Mouse (Mus musculus) cortical plate, adult 2 months (tissue): ENCODE measurements around the gene Gabrb1.

Experiments used
- CTCF ChIP-seq: fragments of 200-500 bp; IDR thresholded peaks from 2 replicates; pipeline ENCODE4 v1.5.1; 2011; ENCODE audit warnings: mild to moderate bottlenecking, control low read depth, low read length; ENCODE audit not compliant: insufficient read depth; ENCODE audit errors: extremely low read depth
- POLR2A ChIP-seq: fragments of 200-500 bp; IDR thresholded peaks from 2 replicates; pipeline ENCODE4 v1.6.1; 2011; ENCODE audit warnings: mild to moderate bottlenecking, low read length, control low read depth; ENCODE audit not compliant: insufficient read depth; ENCODE audit errors: extremely low read depth

GRCm38 (mm10) chr5:72175050-72175449 lies 517.1 kb downstream of the Gabrb1 start:
- TF ChIP-seq POLR2A (no peak), CTCF (no peak)
